Mouse (Mus musculus) kidney, postnatal 10 days (tissue): ENCODE measurements around the gene Mef2c.
A peak's percentile ranks its signal among the peaks of the same experiment; 100 is the strongest.

Experiments used
- DNase-seq: peaks from one replicate; pipeline ENCODE4 v3.0.0; 2021; ENCODE audit warnings: mixed read lengths

Mef2c gene

DNA sequence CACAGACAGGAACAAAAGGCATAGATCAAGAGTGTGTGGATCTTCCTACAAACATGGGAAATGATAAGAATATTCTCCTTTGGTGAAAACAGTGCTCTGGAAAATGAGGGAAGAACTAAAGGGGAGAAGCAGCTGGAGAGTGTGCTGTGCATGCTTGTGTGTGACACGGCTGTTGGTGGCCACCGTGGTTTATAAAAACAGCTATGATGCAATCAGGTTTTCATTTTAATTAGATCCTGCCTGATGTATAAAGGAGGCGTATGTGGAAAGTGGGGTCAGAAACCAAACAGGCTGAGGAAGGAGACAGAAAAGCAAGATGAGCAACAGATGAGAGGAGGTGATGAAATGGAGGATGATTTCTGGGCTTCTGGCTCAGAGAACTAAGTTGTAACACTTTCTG lies 112.0 kb downstream of the Mef2c start:
- DNase-seq = no peak

DNA sequence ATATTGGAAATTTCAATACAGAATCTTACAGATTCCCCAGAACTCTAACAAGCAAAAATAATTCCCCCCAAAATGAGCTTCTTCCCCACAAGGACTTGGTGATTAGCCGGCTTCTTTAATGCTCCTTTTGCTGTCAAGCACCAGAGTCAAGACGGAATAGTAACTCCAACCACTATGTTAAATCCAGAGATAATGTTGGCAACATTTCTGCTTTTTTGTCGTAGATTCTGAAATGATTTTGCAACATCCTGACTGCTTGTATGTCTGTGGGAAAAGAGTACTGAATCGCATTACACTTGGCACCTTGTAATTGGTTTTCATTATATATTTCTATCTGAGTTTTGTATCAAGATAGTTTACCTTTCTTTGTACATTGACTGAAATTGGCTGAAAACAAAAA lies 120.8 kb downstream of the Mef2c start:
- DNase-seq = no peak

DNA sequence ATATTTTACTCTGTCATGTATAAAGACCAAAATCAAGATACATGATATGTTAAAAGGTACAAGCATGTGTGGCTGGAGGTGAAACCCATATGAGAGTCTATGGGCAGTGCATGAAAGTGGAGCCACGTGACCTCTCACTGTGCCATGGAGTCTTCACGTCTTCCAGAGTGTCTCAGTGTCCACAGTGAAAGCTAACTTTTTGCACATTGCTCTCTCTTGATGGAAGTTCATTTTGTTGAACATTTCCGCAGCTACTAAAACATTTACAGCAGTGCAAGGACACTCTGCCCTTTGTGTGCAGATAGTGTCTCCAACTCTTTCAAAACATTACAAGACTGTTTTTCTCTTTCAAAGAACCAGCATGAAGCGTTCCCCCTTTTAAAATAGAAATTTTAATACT lies 123.6 kb downstream of the Mef2c start:
- DNase-seq = no peak

DNA sequence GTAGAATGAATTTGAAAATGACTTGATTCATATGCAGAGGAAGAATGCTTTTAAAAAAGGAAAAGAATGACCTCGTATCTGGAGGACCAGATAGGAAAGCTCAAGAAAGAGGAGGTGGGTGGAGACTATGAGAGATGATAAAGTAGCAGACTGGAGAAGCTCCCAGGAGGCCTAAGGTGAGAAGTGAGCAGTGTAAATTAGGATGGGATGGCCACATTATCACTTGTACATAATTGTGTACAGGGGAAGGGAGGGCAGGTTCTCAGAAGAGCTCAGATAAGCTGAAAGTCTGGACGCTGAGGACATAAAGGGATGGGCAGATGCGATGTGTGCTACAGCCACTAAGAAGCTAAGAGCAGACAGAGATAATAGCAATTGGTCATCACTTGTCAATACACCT lies 124.3 kb downstream of the Mef2c start:
- DNase-seq = no peak

GRCm38 (mm10) chr13:83633155-83633554 lies 129.3 kb downstream of the Mef2c start:
- DNase-seq = no peak

- no peak for DNase-seq
Observed at GRCm38 (mm10) chr13:83635218-83635617, 131.4 kb downstream of the Mef2c start.

DNA sequence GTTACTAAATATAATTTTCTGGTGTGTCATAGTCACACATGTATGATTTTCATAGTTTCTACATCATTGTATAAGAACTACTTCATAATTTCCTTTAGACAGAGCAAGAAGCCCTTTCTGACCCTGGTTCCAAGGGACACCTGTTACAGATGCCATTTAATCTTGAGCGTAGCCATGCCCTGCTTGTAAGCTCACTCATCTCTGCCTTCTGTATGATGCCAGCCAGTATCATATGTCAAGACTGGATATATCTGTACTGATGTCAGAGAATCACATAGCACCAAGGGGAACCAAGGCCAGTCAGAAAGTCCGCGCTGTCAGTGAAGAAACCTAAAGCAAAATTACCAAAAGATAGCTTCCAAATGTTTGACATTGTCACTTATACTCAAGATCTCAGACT lies 133.8 kb downstream of the Mef2c start:
- no peak for DNase-seq

DNA sequence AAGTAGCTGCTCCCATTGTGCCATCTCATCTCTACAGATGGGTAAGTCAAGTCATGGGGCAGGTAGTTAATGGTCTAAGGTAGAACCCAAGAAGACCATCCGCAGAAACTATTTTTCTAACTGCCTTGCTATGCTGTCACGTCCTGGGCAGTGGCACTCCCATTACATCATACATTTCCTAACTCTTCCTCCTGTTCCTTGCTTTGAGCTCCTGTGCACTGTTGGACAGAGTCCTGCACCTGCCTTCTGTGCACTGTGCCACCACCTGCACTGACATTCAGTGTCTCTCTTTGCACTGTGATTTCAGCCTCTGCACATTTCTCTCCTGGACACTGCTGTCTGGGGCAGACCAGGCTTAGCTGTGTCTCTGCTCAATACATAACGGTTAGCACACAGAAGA lies 134.9 kb downstream of the Mef2c start:
- DNase-seq = no peak

DNA sequence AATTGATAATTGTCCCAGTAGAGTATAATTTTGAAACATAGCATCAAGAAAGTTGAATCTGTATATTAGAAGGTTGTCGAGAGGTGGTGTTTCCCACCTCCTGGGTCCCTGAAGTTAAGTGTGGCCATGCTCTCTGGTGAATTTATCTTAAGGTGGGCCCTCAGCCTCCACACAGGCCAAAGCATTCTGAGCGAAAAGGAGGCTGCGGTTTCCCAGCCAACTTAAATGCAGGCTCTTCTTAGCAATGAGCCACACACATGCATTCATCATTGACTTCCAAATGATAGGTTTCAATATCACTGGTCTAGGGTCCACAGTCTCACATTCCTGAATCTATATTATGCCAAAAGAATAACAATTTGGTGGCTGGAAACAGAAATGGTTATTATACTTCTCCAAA lies 145.2 kb downstream of the Mef2c start:
- no peak for DNase-seq

DNA sequence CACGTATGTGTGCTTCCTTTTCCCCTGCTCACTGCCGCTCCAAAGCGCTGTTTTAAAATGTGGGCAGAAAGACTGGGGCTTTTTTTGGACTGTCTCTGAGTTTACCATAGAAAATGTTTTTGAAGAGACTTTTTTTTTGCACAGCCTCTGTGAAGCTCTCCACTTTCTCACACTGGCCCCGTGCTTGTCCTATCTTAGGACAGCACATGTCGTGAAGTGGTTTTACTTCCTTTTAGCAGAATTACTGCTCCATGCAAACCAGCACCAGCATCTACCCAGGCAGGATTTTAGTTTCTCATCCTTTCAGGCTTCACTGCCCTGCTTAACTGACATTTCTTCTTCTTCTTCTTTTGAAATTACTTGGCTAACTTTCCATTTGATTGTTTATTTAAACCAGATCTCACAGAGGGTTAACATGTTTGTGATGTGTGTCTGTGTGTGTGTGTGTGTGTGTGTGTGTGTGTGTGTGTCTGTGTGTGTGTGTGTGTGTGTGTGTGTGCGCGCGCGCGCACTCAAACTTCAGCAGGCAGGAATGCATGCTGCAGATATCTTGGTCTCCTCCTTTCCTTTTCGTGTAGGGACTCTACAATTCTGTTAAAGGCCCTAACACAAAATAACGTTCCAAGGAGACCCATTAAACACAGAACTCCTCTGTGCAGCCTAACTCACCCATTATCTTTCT lies 146.1 kb downstream of the Mef2c start:
- DNase-seq = no peak

DNA sequence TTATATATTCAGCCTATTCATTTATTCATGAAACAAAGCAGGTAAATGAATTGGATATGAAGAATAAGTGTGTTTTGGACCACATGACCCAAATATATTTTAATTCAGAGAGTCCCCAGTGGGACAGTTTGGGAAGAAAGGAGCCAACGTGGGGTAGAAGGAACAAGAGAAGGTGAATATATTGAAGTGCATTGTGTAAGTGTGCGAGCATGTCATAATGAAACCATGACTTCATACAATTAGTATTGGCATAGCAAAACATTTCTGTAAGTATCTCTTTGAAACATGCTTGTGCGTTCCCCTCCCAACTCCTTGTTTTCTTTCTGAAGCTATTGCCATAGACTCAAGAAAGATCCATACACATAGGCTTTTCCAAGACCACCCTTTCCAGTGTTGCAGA lies 147.0 kb downstream of the Mef2c start:
- no peak for DNase-seq

- no peak for DNase-seq
Observed at GRCm38 (mm10) chr13:83651941-83652548, 148.2 kb downstream of the Mef2c start.

DNA sequence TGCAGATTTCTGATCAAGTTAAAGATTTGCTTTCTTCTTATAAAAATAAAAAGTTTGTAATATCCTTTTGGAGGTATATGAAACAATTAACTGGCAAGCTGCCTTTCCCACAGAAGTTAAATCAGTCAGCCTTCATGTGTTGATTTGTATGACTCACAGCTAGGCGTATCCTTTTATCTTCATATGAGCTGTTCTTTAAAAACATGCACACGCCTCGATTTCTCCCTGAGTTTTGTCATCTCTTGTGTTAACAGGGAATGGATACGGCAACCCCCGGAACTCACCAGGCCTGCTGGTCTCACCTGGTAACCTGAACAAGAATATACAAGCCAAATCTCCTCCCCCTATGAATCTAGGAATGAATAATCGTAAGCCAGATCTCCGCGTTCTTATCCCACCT lies 148.7 kb downstream of the Mef2c start:
- no peak for DNase-seq

DNA sequence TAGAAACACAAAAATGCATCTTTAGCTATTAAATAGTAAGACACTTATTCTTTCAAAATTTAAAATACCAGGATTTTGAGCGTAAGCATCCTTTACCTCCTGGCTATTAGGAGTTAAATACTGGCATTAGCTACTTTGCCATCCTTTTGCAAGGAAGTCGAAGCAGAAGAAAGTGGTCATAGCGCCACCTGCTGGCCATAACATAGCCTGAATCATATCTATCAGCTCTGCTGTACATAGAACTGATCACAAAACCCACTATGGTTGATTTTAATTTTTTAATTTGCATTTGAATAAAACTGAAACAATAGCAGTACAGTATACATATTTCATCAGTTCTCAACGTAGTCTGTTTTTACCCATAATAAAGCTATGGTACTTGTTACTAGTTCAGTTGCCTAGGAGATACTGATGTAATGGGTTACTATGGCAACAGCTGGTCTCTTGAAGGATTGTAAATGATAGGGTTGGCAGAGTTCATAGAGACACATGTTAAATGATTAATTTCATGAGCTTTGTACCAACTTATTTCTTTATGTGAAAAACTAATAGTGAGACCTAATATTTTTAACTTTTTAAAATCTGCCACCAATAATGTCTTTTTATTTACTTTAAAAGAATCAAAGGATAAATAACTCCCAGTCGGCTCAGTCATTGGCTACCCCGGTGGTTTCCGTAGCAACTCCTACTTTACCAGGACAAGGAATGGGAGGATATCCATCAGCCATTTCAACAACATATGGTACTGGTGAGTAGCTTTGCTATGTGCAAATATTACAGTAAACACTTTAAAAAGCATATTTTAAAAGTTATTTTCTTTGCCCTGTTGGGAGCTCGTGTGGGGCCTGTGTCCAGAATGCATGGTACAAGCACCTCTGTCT lies 151.3 kb downstream of the Mef2c start:
- peak; percentile 92 for DNase-seq

DNA sequence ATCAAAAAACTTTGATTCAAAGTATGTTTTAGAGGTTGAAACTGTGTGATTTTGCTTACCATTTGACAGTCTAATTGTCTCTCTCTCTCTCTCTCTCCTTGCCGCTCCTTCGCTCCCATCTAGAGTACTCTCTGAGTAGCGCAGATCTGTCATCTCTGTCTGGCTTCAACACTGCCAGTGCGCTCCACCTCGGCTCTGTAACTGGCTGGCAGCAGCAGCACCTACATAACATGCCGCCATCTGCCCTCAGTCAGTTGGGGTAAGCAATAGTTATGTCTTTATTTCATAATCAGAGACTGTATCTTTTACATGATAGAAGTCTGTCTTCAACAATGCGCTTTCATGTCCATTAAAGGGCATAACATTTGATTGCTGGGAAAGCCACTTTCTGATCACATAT lies 152.3 kb downstream of the Mef2c start:
- DNase-seq = no peak

DNA sequence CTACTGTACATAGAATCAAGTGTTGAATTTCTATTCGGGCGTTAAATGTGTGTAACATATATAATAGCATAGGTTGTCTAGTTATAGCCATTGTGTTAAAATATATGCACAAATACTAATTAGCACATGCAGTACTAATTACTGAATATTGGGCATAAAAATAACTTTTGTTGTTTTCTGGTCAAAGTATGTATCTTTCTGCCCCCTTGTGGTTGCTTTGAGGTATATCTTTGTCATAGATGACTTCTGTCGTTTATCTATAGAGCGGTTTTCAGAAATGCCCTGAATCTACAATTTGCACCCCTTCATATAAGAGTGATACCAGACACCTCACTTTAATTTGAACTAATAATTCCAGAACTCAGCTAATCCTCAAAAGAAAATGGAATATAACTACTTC lies 152.9 kb downstream of the Mef2c start:
- no peak for DNase-seq

DNA sequence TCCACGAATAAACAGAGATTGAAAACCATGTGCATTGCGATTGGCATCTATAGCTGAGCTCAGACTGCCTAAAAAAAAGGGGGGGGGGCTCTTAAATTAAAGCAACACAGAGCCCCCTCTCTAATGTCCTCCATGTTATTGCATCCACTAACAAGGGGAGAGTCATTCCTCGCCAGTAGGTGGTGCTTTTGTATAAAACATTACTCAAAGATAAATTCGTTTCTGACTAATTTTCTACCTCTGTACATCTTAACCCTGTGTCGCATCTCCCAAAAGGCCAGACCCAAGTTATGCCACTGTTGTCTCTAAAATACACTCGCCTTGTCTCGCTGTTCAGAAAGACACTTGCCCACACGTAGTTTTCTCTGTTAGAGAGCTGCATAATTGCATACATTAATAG lies 156.9 kb downstream of the Mef2c start:
- no peak for DNase-seq

- no peak for DNase-seq
Observed at GRCm38 (mm10) chr13:83661166-83661565, 157.3 kb downstream of the Mef2c start.

- no peak for DNase-seq
Observed at GRCm38 (mm10) chr13:83662089-83662551, 158.3 kb downstream of the Mef2c start.

- DNase-seq = no peak
Observed at GRCm38 (mm10) chr13:83666179-83666578, 162.3 kb downstream of the Mef2c start.

- no peak for DNase-seq
Observed at GRCm38 (mm10) chr13:83667051-83667450, 163.2 kb downstream of the Mef2c start.

- no peak for DNase-seq
Observed at GRCm38 (mm10) chr13:83707611-83708010, 203.8 kb downstream of the Mef2c start.

- DNase-seq = no peak
Observed at GRCm38 (mm10) chr13:83712778-83713380, 209.0 kb downstream of the Mef2c start.
